Mouse (Mus musculus) kidney, adult 2 months (tissue): Measurements from ENCODE around the gene Tpcn2.

ENCODE experiments used
- CTCF ChIP-seq: fragments of 200-500 bp; conservative IDR thresholded peaks from 2 replicates; pipeline ENCODE4 v1.5.1; 2011; ENCODE audit warnings: low read depth, mild to moderate bottlenecking, control low read depth, low read length, moderate library complexity, mixed read lengths; ENCODE audit not compliant: insufficient read depth, insufficient read length
- POLR2A ChIP-seq: fragments of 200-500 bp; IDR thresholded peaks from one replicate; pipeline ENCODE4 v1.6.1; 2011; ENCODE audit warnings: low read depth, low read length, control low read depth

DNA sequence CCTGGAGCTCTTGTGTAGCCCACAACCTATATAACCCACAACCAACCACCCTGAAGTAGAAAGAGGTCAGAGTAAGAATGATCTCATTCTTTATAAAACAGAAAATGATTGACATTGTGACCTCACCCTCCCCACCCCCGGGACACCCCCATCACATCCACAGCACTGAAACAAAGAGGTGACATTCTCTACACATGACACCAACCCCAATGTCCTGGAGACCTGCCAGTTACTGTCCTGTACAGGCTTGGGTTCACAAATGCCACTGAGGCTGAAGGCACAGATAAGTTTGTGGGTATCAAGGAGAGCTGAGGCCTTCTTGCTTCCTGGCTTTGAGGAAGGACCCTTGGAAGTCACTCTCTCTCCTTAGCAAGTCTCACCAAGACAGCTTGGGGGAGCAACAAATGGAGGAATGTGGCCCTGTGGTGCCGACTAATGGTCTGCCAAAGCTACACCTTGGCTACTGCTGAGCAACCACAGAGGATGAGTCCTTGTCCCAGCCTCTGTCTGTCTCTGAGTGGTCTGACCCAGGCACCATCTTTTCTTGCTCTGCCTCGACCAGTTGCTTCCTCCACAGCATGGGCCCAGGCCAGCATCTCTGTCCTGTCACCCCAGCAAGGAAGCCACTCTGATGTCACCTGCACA lies 29.7 kb downstream of the Tpcn2 start:
- no peak for TF ChIP-seq POLR2A
- no peak for TF ChIP-seq CTCF
